Mouse (Mus musculus) adrenal gland, adult 2 months (tissue): ENCODE results near the gene Ccdc117. TPM values are rescaled to one million over a fixed set of nuclear protein-coding genes. Genes with fewer than 3 reads are reported as not detected.
"Not testable (repeated sequence)": the region's sequence is repeated elsewhere in the genome, so short reads cannot be mapped to it uniquely, and the experiment has no call there.

Source experiments
- DNase-seq: peaks from one replicate; pipeline ENCODE4 v3.0.0; 2021
- long read RNA-seq: library from polyadenylated mRNA; stranded (forward); transcript quantifications from one replicate; pipeline ENCODE4 v2.0.0, GENCODE M21; 2021
- polyA plus RNA-seq: library from polyadenylated mRNA; depleted of rRNA; stranded (reverse); fragments of >200 nt; gene quantifications from 2 replicates; pipeline ENCODE4 v1.2.3, GENCODE M21; 2012; rRNA removed
- total RNA-seq, 2 experiments: library from RNA; stranded (reverse); gene quantifications; 2 replicates each; pipeline ENCODE4 v1.2.3; 2021

The Ccdc117 gene
- total RNA-seq (10 to 100 TPM; 19.5 to 32.0 TPM), polyA plus RNA-seq (5.0 and 6.5 TPM in 2 replicates)
- long read RNA-seq, transcript Ccdc117-201 (5 exons, 3,372 nt) = major isoform, 21 of 23 reads
- long read RNA-seq, partial matches to known transcripts = 0 of 23 reads
- long read RNA-seq, other reads (novel, unspliced or antisense) = 2 of 23 reads

- DNase-seq = peak; percentile 96
Measured at GRCm38 (mm10) chr11:5541799-5542481, at the start of gene Ccdc117. Ccdc117 (minus strand) TSS chr11:5542187.

GRCm38 (mm10) chr11:5575046-5575445 is 33.1 kb upstream of the Ccdc117 start:
- DNase-seq = no peak

GRCm38 (mm10) chr11:5573821-5574220 is 31.8 kb upstream of the Ccdc117 start:
- DNase-seq = no peak

GRCm38 (mm10) chr11:5571856-5572255 is 29.9 kb upstream of the Ccdc117 start:
- DNase-seq = no peak

GRCm38 (mm10) chr11:5569474-5569873 is 27.5 kb upstream of the Ccdc117 start, which contains the start of gene Ankrd36:
Ankrd36 (plus strand) TSS chr11:5569684.
- no peak for DNase-seq

GRCm38 (mm10) chr11:5568082-5568481 is 26.1 kb upstream of the Ccdc117 start:
- no peak for DNase-seq

- DNase-seq = no peak
Measured at GRCm38 (mm10) chr11:5567654-5568053, 25.7 kb upstream of the Ccdc117 start.

- no peak for DNase-seq
Measured at GRCm38 (mm10) chr11:5566506-5566905, 24.5 kb upstream of the Ccdc117 start.

GRCm38 (mm10) chr11:5565596-5565995 is 23.6 kb upstream of the Ccdc117 start:
- no peak for DNase-seq

GRCm38 (mm10) chr11:5563898-5564297 is 21.9 kb upstream of the Ccdc117 start:
- DNase-seq = no peak

GRCm38 (mm10) chr11:5562625-5563268 is 20.8 kb upstream of the Ccdc117 start:
- no peak for DNase-seq

- no peak for DNase-seq
Measured at GRCm38 (mm10) chr11:5560273-5560672, 18.3 kb upstream of the Ccdc117 start.

GRCm38 (mm10) chr11:5551931-5552330 is 9.9 kb upstream of the Ccdc117 start:
- DNase-seq = no peak

- DNase-seq = peak; percentile 39
Measured at GRCm38 (mm10) chr11:5551430-5551829, 9.4 kb upstream of the Ccdc117 start.

- DNase-seq = no peak
Measured at GRCm38 (mm10) chr11:5546693-5547092, 4.7 kb upstream of the Ccdc117 start.

- DNase-seq = peak; percentile 39
Measured at GRCm38 (mm10) chr11:5545457-5545856, 3.5 kb upstream of the Ccdc117 start.

- DNase-seq = not testable (repeated sequence)
Measured at GRCm38 (mm10) chr11:5544709-5545108, 2.7 kb upstream of the Ccdc117 start.

GRCm38 (mm10) chr11:5543281-5543680 is 1.3 kb upstream of the Ccdc117 start:
- DNase-seq = no peak

- DNase-seq = no peak
Measured at GRCm38 (mm10) chr11:5542482-5543185, 647 bp upstream of the Ccdc117 start.

- DNase-seq = no peak
Measured at GRCm38 (mm10) chr11:5541230-5541798, 673 bp downstream of the Ccdc117 start.

- DNase-seq = no peak
Measured at GRCm38 (mm10) chr11:5540331-5540730, 1.7 kb downstream of the Ccdc117 start.

- DNase-seq = not testable (repeated sequence)
Measured at GRCm38 (mm10) chr11:5537454-5537853, 4.5 kb downstream of the Ccdc117 start.
